8 mouse cellular contexts compared by ENCODE assay signal in the genomic region with DNA sequence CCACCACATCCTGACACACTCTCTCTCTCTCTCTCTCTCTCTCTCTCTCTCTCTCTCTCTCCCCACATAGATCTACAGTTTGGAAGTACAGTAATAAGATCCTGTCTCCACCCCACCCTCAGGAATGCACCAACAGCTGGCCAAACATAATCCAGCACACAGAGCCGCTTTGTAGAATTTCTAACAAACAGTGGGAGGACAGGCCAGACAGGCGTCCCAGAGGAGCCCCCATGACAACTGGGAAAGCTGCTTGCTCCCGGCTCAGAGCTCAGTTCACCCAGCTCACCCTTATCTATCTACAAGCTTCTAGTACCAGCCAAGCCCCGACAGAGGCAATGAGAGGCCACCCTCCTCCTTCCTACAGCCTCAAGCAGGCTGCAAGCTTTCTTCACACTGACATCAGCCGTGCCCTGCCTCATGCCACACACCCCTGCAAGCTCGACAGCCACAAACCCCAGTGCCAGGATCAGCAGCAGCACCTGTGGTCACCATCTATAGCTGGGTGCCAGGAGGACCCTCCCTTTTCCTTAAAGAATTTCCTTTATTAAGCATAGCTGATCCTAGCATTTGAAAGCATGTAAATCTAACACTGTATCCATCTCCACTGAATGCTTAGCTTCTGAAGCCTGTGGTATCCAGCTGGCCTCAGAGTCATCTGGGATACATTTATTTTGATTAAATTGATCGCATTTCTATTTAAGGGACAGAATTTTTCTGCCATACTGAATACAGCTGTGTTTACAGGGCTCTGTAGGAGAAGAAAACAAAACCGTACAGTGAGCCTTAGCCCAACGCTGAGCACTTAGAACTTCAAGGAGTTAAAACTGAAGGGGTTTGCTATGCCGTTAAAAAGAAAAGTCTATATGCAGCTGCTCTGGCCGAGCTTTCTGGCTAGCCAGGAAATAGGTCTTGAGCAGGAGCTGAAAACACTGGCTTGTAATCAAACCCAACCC.
DNase-seq lines count a peak whose midpoint lies in the region; ATAC-seq lines count a peak whose summit lies in the region.

No protein-coding gene starts in this region.

- H3K27ac ChIP-seq in hindbrain, embryonic 12.5 days = peak overlapping the region; percentile 94
- H3K27ac ChIP-seq in lung, embryonic 16.5 days (ENCODE audit: low read length) = peak overlapping the region; percentile 98
- H3K27ac ChIP-seq in neural tube, embryonic 15.5 days (replicated peaks) = peak overlapping the region; percentile 97

- no peaks in the 10 kb centered on the region for H3K9me3 ChIP-seq in hindbrain, embryonic 12.5 days (replicated peaks)
- no peaks in the 10 kb centered on the region for H3K9me3 ChIP-seq in lung, embryonic 16.5 days (ENCODE audit: control insufficient read depth, low read length)
- no peaks in the 10 kb centered on the region for H3K9me3 ChIP-seq in neural tube, embryonic 15.5 days (replicated peaks)

- no peaks in the 10 kb centered on the region for H3K36me3 ChIP-seq in hindbrain, embryonic 12.5 days
- H3K36me3 ChIP-seq in lung, embryonic 16.5 days (ENCODE audit: control insufficient read depth, insufficient read depth, low read length) = no peaks in the 10 kb centered on the region
- H3K36me3 ChIP-seq in neural tube, embryonic 15.5 days = no peaks in the 10 kb centered on the region

- H3K4me3 ChIP-seq in hindbrain, embryonic 12.5 days = peak overlapping the region; percentile 12
- H3K4me3 ChIP-seq in lung, embryonic 16.5 days (ENCODE audit: low read length) = peak overlapping the region; percentile 37
- peak overlapping the region; percentile 46 for H3K4me3 ChIP-seq in neural tube, embryonic 15.5 days (replicated peaks)

- peaks cover 51% of the 10 kb centered on the region for H3K4me1 ChIP-seq in hindbrain, embryonic 12.5 days
- H3K4me1 ChIP-seq in lung, embryonic 16.5 days (replicated peaks; ENCODE audit: control insufficient read depth, insufficient read depth, low read length) = peaks cover 39% of the 10 kb centered on the region
- peaks cover 60% of the 10 kb centered on the region for H3K4me1 ChIP-seq in neural tube, embryonic 15.5 days

- WGBS in hindbrain, embryonic 12.5 days = 14% methylated on average over 11 of the region's 11 CpGs
- 3% methylated on average over 11 of the region's 11 CpGs for WGBS in lung, embryonic 16.5 days
- WGBS in neural tube, embryonic 15.5 days = 3% methylated on average over 11 of the region's 11 CpGs

- DNase-seq in MN1 (ENCODE audit: low spot score) = peak; percentile 68
- peak; percentile 44 to 54 for DNase-seq in cerebellum, postnatal 25 days
- peak; percentile 32 to 42 for DNase-seq in frontal cortex, postnatal 25 days (ENCODE audit: low spot score in 2 of 2)
- DNase-seq in layer of hippocampus, postnatal 14 days (ENCODE audit: low spot score in 2 of 2) = peak; percentile 45 to 51
- peak; percentile 79 to 87 for DNase-seq in thymus, postnatal 36 days

- peak overlapping the region; percentile 46 for H3K4me2 ChIP-seq in hindbrain, embryonic 12.5 days (replicated peaks)
- peak overlapping the region; percentile 60 for H3K4me2 ChIP-seq in lung, embryonic 16.5 days (ENCODE audit: low read depth, low read length)
- peak overlapping the region; percentile 61 for H3K4me2 ChIP-seq in neural tube, embryonic 15.5 days

- H3K27me3 ChIP-seq in hindbrain, embryonic 12.5 days = no peaks in the 10 kb centered on the region
- no peaks in the 10 kb centered on the region for H3K27me3 ChIP-seq in lung, embryonic 16.5 days (ENCODE audit: control insufficient read depth, insufficient read depth, low read depth, low read length)
- H3K27me3 ChIP-seq in neural tube, embryonic 15.5 days (replicated peaks) = no peaks in the 10 kb centered on the region

- peak; percentile 38 for ATAC-seq in hindbrain, embryonic 12.5 days (ENCODE audit: low FRiP score)
- ATAC-seq in lung, embryonic 16.5 days (ENCODE audit: low read depth) = peak; percentile 95
- peak; percentile 46 for ATAC-seq in neural tube, embryonic 15.5 days (ENCODE audit: low FRiP score)

- H3K9ac ChIP-seq in hindbrain, embryonic 12.5 days = peak overlapping the region; percentile 53
- peak overlapping the region; percentile 57 for H3K9ac ChIP-seq in lung, embryonic 16.5 days (ENCODE audit: low read length)
- H3K9ac ChIP-seq in neural tube, embryonic 15.5 days (replicated peaks) = peak overlapping the region; percentile 65

Comparison
In these comparisons a context has a peak if more than half of its experiments do, and no peak if none do; other contexts are left out.
1. Peak in every context shown above with its lines: DNase-seq, ATAC-seq, H3K4me3 ChIP-seq and H3K27ac ChIP-seq.
2. ATAC-seq: peak in every context shown above with its lines; median percentile 95 in lung, embryonic 16.5 days; 46 in neural tube, embryonic 15.5 days; 38 in hindbrain, embryonic 12.5 days.